Mouse (Mus musculus) heart, adult 2 months (tissue): Measurements from ENCODE around the gene Taar7e. TPM values are rescaled to one million over a fixed set of nuclear protein-coding genes. Genes with fewer than 3 reads are reported as not detected.

Experiments
- DNase-seq, 2 experiments: peaks; one replicate each; pipeline ENCODE4 v3.0.0; 2021
- H3K27ac ChIP-seq: fragments of 200-600 bp; 2 replicates; pipeline ENCODE4 v1.8.1; 2022
- H3K27me3 ChIP-seq: fragments of 200-500 bp; 2 replicates; pipeline ENCODE4 v1.6.1; 2012; ENCODE audit warnings: mild to moderate bottlenecking, low read length, inconsistent platforms, mixed read lengths; ENCODE audit not compliant: control insufficient read depth, insufficient read depth
- H3K36me3 ChIP-seq: fragments of 200-500 bp; 2 replicates; pipeline ENCODE4 v1.6.1; 2012; ENCODE audit warnings: low read length, inconsistent platforms; ENCODE audit not compliant: control insufficient read depth, insufficient read depth
- H3K4me1 ChIP-seq: fragments of 200-500 bp; 2 replicates; pipeline ENCODE4 v1.6.1; 2011; ENCODE audit warnings: low read length; ENCODE audit not compliant: control insufficient read depth, insufficient read depth
- H3K4me3 ChIP-seq: fragments of 200-600 bp; 2 replicates; pipeline ENCODE4 v1.8.1; 2022
- H3K79me2 ChIP-seq: fragments of 200-500 bp; replicated peaks from 2 replicates; pipeline ENCODE4 v1.6.1; 2012; ENCODE audit warnings: mild to moderate bottlenecking, inconsistent platforms, low read length, moderate library complexity, mixed read lengths; ENCODE audit not compliant: control insufficient read depth, insufficient read depth
- H3K9ac ChIP-seq: fragments of 200-500 bp; 2 replicates; pipeline ENCODE4 v1.6.1; 2012; ENCODE audit warnings: low read depth, mild to moderate bottlenecking, control low read depth, inconsistent platforms, low read length, mixed read lengths
- CTCF ChIP-seq: fragments of 200-600 bp; IDR thresholded peaks from 2 replicates; pipeline ENCODE4 v1.8.1; 2022; ENCODE audit warnings: antibody characterized with exemption, mild to moderate bottlenecking, moderate library complexity
- EP300 ChIP-seq: fragments of 200-500 bp; IDR thresholded peaks from 2 replicates; pipeline ENCODE4 v1.6.1; 2011; ENCODE audit warnings: low read depth, low read length, control low read depth; ENCODE audit not compliant: insufficient read depth
- POLR2A ChIP-seq: fragments of 200-500 bp; IDR thresholded peaks from 2 replicates; pipeline ENCODE4 v1.6.1; 2011; ENCODE audit warnings: mild to moderate bottlenecking, low read depth, low read length, control low read depth; ENCODE audit not compliant: insufficient read depth
- WGBS: fragments of 180-500 bp; shearing (Covaris S2); methylation state at CpG from one replicate; pipeline ENCODE4 v1.1.7; 2018; 5-methylcytosine and 5-hydroxymethylcytosine counted together
- intact Hi-C: fragments of 180-260 bp; cut with DNase I; formaldehyde crosslinking; loops from one replicate; pipeline ENCODE4 v1.15.1; 2025
- polyA plus RNA-seq: library from polyadenylated mRNA; depleted of rRNA; stranded (reverse); fragments of >200 nt; gene quantifications from 2 replicates; pipeline ENCODE4 v1.2.3, GENCODE M21; 2012; rRNA removed
- total RNA-seq, 2 experiments: library from RNA; stranded (reverse); gene quantifications; 2 replicates each; pipeline ENCODE4 v1.2.3; 2021

Gene Taar7e
- total and polyA plus RNA-seq, 3 experiments = not detected

DNA sequence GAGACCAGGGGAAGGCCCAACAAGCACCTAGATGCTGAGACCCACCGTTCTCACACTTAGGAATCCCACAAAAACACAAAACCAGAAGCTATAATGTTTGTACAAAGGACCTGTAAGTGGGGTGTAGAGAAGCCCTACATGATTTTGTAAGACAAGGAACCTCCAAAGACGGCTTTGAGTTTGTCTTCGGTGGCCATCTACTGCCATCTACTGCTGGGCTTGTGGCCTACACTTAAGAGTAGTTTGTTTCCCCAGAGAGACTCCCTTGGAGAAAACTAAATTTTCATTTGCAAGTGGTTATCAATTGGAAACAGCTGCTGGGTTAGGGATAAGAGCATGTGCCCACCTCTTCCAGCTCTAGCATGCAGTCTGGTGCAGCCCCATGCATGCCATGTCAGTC lies 42.8 kb downstream of the Taar7e start:
- 43% methylated on average over 3 of the region's 3 CpGs for WGBS
- peak; percentile 15 to 32 for DNase-seq
- intact Hi-C loops = loop anchor here (2.0 kb wide), 1 partner anchor 101 kb away; no protein-coding TSS in a partner anchor
- H3K36me3 ChIP-seq = no peaks in the 10 kb centered on the region
- TF ChIP-seq CTCF (peak; percentile 73), POLR2A (no peak), EP300 (no peak)
- no peak overlapping the region for H3K9ac ChIP-seq
- no peaks in the 10 kb centered on the region for H3K27me3 ChIP-seq
- H3K27ac ChIP-seq = no peak overlapping the region
- H3K4me1 ChIP-seq = no peaks in the 10 kb centered on the region
- no peak overlapping the region for H3K4me3 ChIP-seq
- no peaks in the 10 kb centered on the region for H3K79me2 ChIP-seq

DNA sequence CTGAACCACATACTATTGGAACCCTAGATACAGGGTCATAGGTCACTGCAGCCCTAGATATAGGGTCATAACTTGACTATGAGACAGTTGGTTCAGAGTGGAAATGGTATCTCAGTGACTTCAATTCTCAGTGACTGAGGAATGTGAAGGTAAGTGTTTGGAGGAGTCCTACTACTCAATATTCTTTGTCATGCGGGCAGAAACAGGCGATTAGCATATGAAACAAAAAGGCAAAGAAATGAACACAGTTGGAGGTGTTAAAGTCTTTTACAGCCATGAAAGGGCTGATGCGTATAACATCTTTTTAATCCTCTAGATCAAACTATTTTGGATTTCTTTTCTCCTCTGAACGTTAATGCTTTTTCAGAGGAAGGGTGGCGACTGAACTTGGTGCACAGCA lies 48.5 kb downstream of the Taar7e start:
- Histone ChIP-seq H3K36me3 (no peaks in the 10 kb centered on the region), H3K9ac (no peak overlapping the region)

GRCm38 (mm10) chr10:24086555-24086954 lies 49.1 kb downstream of the Taar7e start:
- H3K79me2 ChIP-seq = no peaks in the 10 kb centered on the region
- H3K9ac ChIP-seq = no peak overlapping the region
- no peaks in the 10 kb centered on the region for H3K36me3 ChIP-seq
- H3K4me3 ChIP-seq = no peak overlapping the region
- H3K27ac ChIP-seq = no peak overlapping the region
- TF ChIP-seq EP300 (no peak), CTCF (no peak), POLR2A (no peak)
- intact Hi-C loops = no loop called here
- H3K27me3 ChIP-seq = no peaks in the 10 kb centered on the region
- no peaks in the 10 kb centered on the region; the same call in 1 of the 2 replicates for H3K4me1 ChIP-seq
- no peak for DNase-seq
- WGBS = 53% methylated on average over 5 of the region's 5 CpGs

More for the DNA sequence above, 48.5 kb downstream of the Taar7e start:
- H3K4me1 ChIP-seq = no peaks in the 10 kb centered on the region; the same call in 1 of the 2 replicates
- H3K4me3 ChIP-seq = no peak overlapping the region
- H3K27me3 ChIP-seq = no peaks in the 10 kb centered on the region
- no peaks in the 10 kb centered on the region for H3K79me2 ChIP-seq
- intact Hi-C loops = no loop called here
- no peak for TF ChIP-seq EP300
- no peak for TF ChIP-seq POLR2A
- no peak for TF ChIP-seq CTCF
- no peak overlapping the region for H3K27ac ChIP-seq
- DNase-seq = no peak
- WGBS = 76% methylated on average over 5 of the region's 5 CpGs

- H3K27ac ChIP-seq = no peak overlapping the region
- no peaks in the 10 kb centered on the region; the same call in 1 of the 2 replicates for H3K4me1 ChIP-seq
- 77% methylated on average over 2 of the region's 2 CpGs for WGBS
- H3K79me2 ChIP-seq = no peaks in the 10 kb centered on the region
- H3K4me3 ChIP-seq = no peak overlapping the region
- no peak overlapping the region for H3K9ac ChIP-seq
- no peak for DNase-seq
- no peak for TF ChIP-seq CTCF
- no peak for TF ChIP-seq EP300
- no peak for TF ChIP-seq POLR2A
- no peaks in the 10 kb centered on the region for H3K27me3 ChIP-seq
- no peaks in the 10 kb centered on the region for H3K36me3 ChIP-seq
- intact Hi-C loops = no loop called here
Measured at GRCm38 (mm10) chr10:24087168-24087567, 49.8 kb downstream of the Taar7e start.

Other genes with a start within 250 kb of the Taar7e start
- 1 to 10 TPM; 7.6 to 9.2 TPM for gene Slc18b1, start 240.6 kb upstream of the Taar7e start, total RNA-seq
- 5.8 and 9.3 TPM in 2 replicates for gene Slc18b1, start 240.6 kb upstream of the Taar7e start, polyA plus RNA-seq
- not detected for gene Vnn3, start 186.2 kb upstream of the Taar7e start, total RNA-seq
- gene Vnn3, start 186.2 kb upstream of the Taar7e start, polyA plus RNA-seq = 0.26 and 0.33 TPM in 2 replicates
- under 1 TPM; 0.30 to 0.31 TPM for gene Vnn1, start 142.9 kb upstream of the Taar7e start, total RNA-seq
- 0.62 and 0.67 TPM in 2 replicates for gene Vnn1, start 142.9 kb upstream of the Taar7e start, polyA plus RNA-seq
- gene Taar1, start 117.3 kb upstream of the Taar7e start, total RNA-seq = not detected
- gene Taar1, start 117.3 kb upstream of the Taar7e start, polyA plus RNA-seq = not detected in 2 replicates
- not detected for gene Taar2, start 99.0 kb upstream of the Taar7e start, total RNA-seq
- not detected in 2 replicates for gene Taar2, start 99.0 kb upstream of the Taar7e start, polyA plus RNA-seq
- gene Taar3, start 88.1 kb upstream of the Taar7e start, total RNA-seq = not detected
- not detected in 2 replicates for gene Taar3, start 88.1 kb upstream of the Taar7e start, polyA plus RNA-seq
- not detected for gene Taar4, start 77.1 kb upstream of the Taar7e start, total RNA-seq
- gene Taar4, start 77.1 kb upstream of the Taar7e start, polyA plus RNA-seq = not detected in 2 replicates
- gene Taar5, start 66.9 kb upstream of the Taar7e start, total RNA-seq = not detected
- gene Taar5, start 66.9 kb upstream of the Taar7e start, polyA plus RNA-seq = not detected in 2 replicates
- not detected for gene Taar6, start 52.0 kb upstream of the Taar7e start, total RNA-seq
- gene Taar6, start 52.0 kb upstream of the Taar7e start, polyA plus RNA-seq = not detected in 2 replicates
- gene Taar7a, start 44.1 kb upstream of the Taar7e start, total RNA-seq = not detected
- gene Taar7a, start 44.1 kb upstream of the Taar7e start, polyA plus RNA-seq = not detected in 2 replicates
- gene Taar7b, start 37.7 kb upstream of the Taar7e start, total RNA-seq = not detected
- gene Taar7b, start 37.7 kb upstream of the Taar7e start, polyA plus RNA-seq = not detected in 2 replicates
- not detected for gene Taar7d, start 10.4 kb upstream of the Taar7e start, total RNA-seq
- not detected in 2 replicates for gene Taar7d, start 10.4 kb upstream of the Taar7e start, polyA plus RNA-seq
- gene Taar7f, start 11.9 kb downstream of the Taar7e start, total RNA-seq = not detected
- gene Taar7f, start 11.9 kb downstream of the Taar7e start, polyA plus RNA-seq = not detected in 2 replicates
- gene Taar8a, start 38.9 kb downstream of the Taar7e start, total RNA-seq = not detected
- not detected in 2 replicates for gene Taar8a, start 38.9 kb downstream of the Taar7e start, polyA plus RNA-seq
- not detected for gene Taar8b, start 54.7 kb downstream of the Taar7e start, total RNA-seq
- gene Taar8b, start 54.7 kb downstream of the Taar7e start, polyA plus RNA-seq = not detected in 2 replicates
- not detected for gene Taar8c, start 64.3 kb downstream of the Taar7e start, total RNA-seq
- gene Taar8c, start 64.3 kb downstream of the Taar7e start, polyA plus RNA-seq = not detected in 2 replicates
- not detected for gene Taar9, start 71.9 kb downstream of the Taar7e start, total RNA-seq
- not detected in 2 replicates for gene Taar9, start 71.9 kb downstream of the Taar7e start, polyA plus RNA-seq
- 10 to 100 TPM; 45.9 to 56.5 TPM for gene Stx7, start 111.7 kb downstream of the Taar7e start, total RNA-seq
- 40.9 and 48.2 TPM in 2 replicates for gene Stx7, start 111.7 kb downstream of the Taar7e start, polyA plus RNA-seq
- gene Moxd1, start 185.9 kb downstream of the Taar7e start, total RNA-seq = under 1 TPM; 0.32 to 0.50 TPM
- gene Moxd1, start 185.9 kb downstream of the Taar7e start, polyA plus RNA-seq = 0.53 and 1.3 TPM in 2 replicates